Mouse (Mus musculus): ENCODE results near the gene 5430402E10Rik.
"Not testable (repeated sequence)": the region's sequence is repeated elsewhere in the genome, so short reads cannot be mapped to it uniquely, and the experiment has no call there.

Gene 5430402E10Rik

DNA sequence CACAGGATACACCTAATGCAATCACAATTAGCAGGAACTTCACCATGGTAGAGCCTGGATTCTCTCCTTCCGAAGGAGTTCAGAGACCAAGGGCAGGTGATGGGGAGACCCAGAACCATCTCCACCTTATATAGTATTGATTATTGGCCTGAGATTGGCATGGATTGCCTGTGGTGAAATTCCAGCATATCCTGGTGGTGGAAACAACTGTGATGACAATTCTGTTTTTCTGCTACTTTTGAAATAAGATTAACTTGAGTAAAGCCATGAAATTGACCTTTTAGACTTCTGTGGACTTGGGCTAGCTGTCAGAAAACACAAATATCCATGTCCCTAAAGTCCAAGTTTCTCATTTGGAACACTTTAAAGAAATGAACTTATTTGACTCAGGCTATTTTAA is at the start of gene 5430402E10Rik:
TSS of gene 5430402E10Rik (minus strand) at position 101 of the 400 bp plus-strand sequence.
- not testable (repeated sequence) for DNase-seq (ENCODE audit: low read depth, low spot score)

DNA sequence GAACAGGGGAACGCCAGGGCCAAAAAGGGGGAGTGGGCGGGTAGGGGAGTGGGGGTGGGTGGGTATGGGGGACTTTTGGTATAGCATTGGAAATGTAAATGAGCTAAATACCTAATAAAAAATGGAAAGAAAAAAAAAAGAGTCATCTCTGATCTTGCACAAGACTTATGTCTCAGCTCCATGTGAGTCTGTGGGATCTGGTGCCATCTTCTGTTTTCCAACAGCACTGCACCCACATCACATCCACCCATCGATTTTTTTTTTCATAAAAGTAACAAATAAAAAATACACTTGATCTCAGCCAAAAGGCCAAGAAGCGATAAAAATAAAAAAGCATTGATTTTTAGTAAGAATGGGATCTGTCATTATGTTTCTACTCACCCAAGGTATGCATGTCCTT is 44.8 kb downstream of the 5430402E10Rik start:
- DNase-seq (ENCODE audit: low read depth, low spot score), result not testable (repeated sequence)

Data from CD4-positive helper T cell, adult 2 months (primary cell).